Mouse (Mus musculus): ENCODE data around the gene D17H6S53E.

The D17H6S53E gene

GRCm38 (mm10) chr17:35126206-35126611, at the start of gene D17H6S53E:
D17H6S53E (plus strand) TSS chr17:35126373.
- peak; percentile 66 for DNase-seq (ENCODE audit: low read depth)

- DNase-seq (ENCODE audit: low read depth) = no peak
Observed at GRCm38 (mm10) chr17:35076507-35077176, 49.5 kb upstream of the D17H6S53E start, which contains the start of gene Ly6g6e. Ly6g6e (plus strand) TSS chr17:35076902.

GRCm38 (mm10) chr17:35077285-35077684, 48.9 kb upstream of the D17H6S53E start:
- DNase-seq (ENCODE audit: low read depth) = no peak

GRCm38 (mm10) chr17:35077786-35078233, 48.4 kb upstream of the D17H6S53E start, which contains the start of gene Ly6g6d:
Ly6g6d (minus strand) TSS chr17:35078065.
- no peak for DNase-seq (ENCODE audit: low read depth)

- DNase-seq (ENCODE audit: low read depth) = peak; percentile 90
Observed at GRCm38 (mm10) chr17:35079778-35080177, 46.4 kb upstream of the D17H6S53E start.

GRCm38 (mm10) chr17:35080248-35080647, 45.9 kb upstream of the D17H6S53E start:
- DNase-seq (ENCODE audit: low read depth) = no peak

- DNase-seq (ENCODE audit: low read depth) = no peak
Observed at GRCm38 (mm10) chr17:35080710-35081109, 45.5 kb upstream of the D17H6S53E start.

- no peak for DNase-seq (ENCODE audit: low read depth)
Observed at GRCm38 (mm10) chr17:35082841-35083576, 43.2 kb upstream of the D17H6S53E start.

GRCm38 (mm10) chr17:35083929-35084497, 42.2 kb upstream of the D17H6S53E start:
- DNase-seq (ENCODE audit: low read depth) = no peak

- DNase-seq (ENCODE audit: low read depth) = no peak
Observed at GRCm38 (mm10) chr17:35085208-35085865, 40.8 kb upstream of the D17H6S53E start, which contains the start of gene Ly6g6f. Ly6g6f (minus strand) TSS chr17:35085610.

GRCm38 (mm10) chr17:35088151-35088550, 38.0 kb upstream of the D17H6S53E start:
- peak; percentile 48 for DNase-seq (ENCODE audit: low read depth)

- peak; percentile 94 for DNase-seq (ENCODE audit: low read depth)
Observed at GRCm38 (mm10) chr17:35088825-35089644, 37.1 kb upstream of the D17H6S53E start, which contains the start of gene Abhd16a. Abhd16a (plus strand) TSS chr17:35089263.

- DNase-seq (ENCODE audit: low read depth) = no peak
Observed at GRCm38 (mm10) chr17:35090166-35090932, 35.8 kb upstream of the D17H6S53E start.

GRCm38 (mm10) chr17:35092403-35093198, 33.6 kb upstream of the D17H6S53E start:
- no peak for DNase-seq (ENCODE audit: low read depth)

GRCm38 (mm10) chr17:35094475-35095365, 31.5 kb upstream of the D17H6S53E start:
- DNase-seq (ENCODE audit: low read depth) = peak; percentile 46

- no peak for DNase-seq (ENCODE audit: low read depth)
Observed at GRCm38 (mm10) chr17:35096597-35096996, 29.6 kb upstream of the D17H6S53E start.

GRCm38 (mm10) chr17:35097164-35097655, 29.0 kb upstream of the D17H6S53E start:
- DNase-seq (ENCODE audit: low read depth) = no peak

GRCm38 (mm10) chr17:35100196-35100765, 25.9 kb upstream of the D17H6S53E start:
- no peak for DNase-seq (ENCODE audit: low read depth)

Measured in 416B (cell line).